Mouse (Mus musculus) thymus, adult 2 months (tissue): ENCODE data around the gene Klf13. TPM values are rescaled to one million over a fixed set of nuclear protein-coding genes. Genes with fewer than 3 reads are reported as not detected.
A peak's percentile ranks its signal among the peaks of the same experiment; 100 is the strongest.

ENCODE experiments used
- DNase-seq: peaks from one replicate; pipeline ENCODE4 v3.0.0; 2021
- H3K27ac ChIP-seq: fragments of 200-500 bp; 2 replicates; pipeline ENCODE4 v1.5.1; 2012; ENCODE audit warnings: low read length, control low read depth; ENCODE audit not compliant: control insufficient read depth, insufficient read depth
- H3K27me3 ChIP-seq: fragments of 200-500 bp; 2 replicates; pipeline ENCODE4 v1.6.1; 2012; ENCODE audit warnings: mild to moderate bottlenecking, low read length, moderate library complexity, mixed read lengths; ENCODE audit not compliant: control insufficient read depth, insufficient read depth
- H3K36me3 ChIP-seq: fragments of 200-500 bp; 2 replicates; pipeline ENCODE4 v1.6.1; 2012; ENCODE audit warnings: mild to moderate bottlenecking, low read length, moderate library complexity; ENCODE audit not compliant: control insufficient read depth, insufficient read depth
- H3K4me1 ChIP-seq: fragments of 200-500 bp; replicated peaks from 2 replicates; pipeline ENCODE4 v1.6.1; 2012; ENCODE audit warnings: low read length; ENCODE audit not compliant: control insufficient read depth, insufficient read depth
- H3K4me3 ChIP-seq: fragments of 200-500 bp; 2 replicates; pipeline ENCODE4 v1.5.1; 2012; ENCODE audit warnings: mild to moderate bottlenecking, low read length, control low read depth, moderate library complexity; ENCODE audit not compliant: control insufficient read depth, insufficient read depth
- CTCF ChIP-seq: fragments of 200-500 bp; IDR thresholded peaks from 2 replicates; pipeline ENCODE4 v1.5.1; 2012; ENCODE audit warnings: mild to moderate bottlenecking, control low read depth, low read length, moderate library complexity, borderline replicate concordance; ENCODE audit not compliant: control insufficient read depth, poor library complexity, insufficient read depth; ENCODE audit errors: extremely low read depth
- POLR2A ChIP-seq: fragments of 200-500 bp; IDR thresholded peaks from 2 replicates; pipeline ENCODE4 v1.6.1; 2012; ENCODE audit warnings: mild to moderate bottlenecking, low read length, control low read depth, moderate library complexity; ENCODE audit not compliant: control insufficient read depth, poor library complexity, insufficient read depth; ENCODE audit errors: extremely low read depth
- WGBS: fragments of 180-500 bp; shearing (Covaris S2); methylation state at CpG from one replicate; pipeline ENCODE4 v1.1.7; 2018; 5-methylcytosine and 5-hydroxymethylcytosine counted together
- polyA plus RNA-seq: library from polyadenylated mRNA; depleted of rRNA; stranded (reverse); fragments of >200 nt; gene quantifications from 2 replicates; pipeline ENCODE4 v1.2.3, GENCODE M21; 2012

The Klf13 gene
- polyA plus RNA-seq, 1 experiment: 172 TPM

- Histone ChIP-seq H3K4me1 (peaks cover 72% of the 10 kb centered on the region), H3K27me3 (no peaks in the 10 kb centered on the region), H3K27ac (no peak overlapping the region), H3K4me3 (no peak overlapping the region), H3K36me3 (0 out of 2 replicates have a peak, but pooled peaks cover 5% of the 10 kb centered on the region)
- no peak for DNase-seq
- TF ChIP-seq POLR2A: no peak
- TF ChIP-seq CTCF: no peak
- 91% methylated on average over 1 of the region's 1 CpGs for WGBS
Observed at GRCm38 (mm10) chr7:63922975-63923374, 15.7 kb downstream of the Klf13 start.

GRCm38 (mm10) chr7:63922571-63922970 is 16.1 kb downstream of the Klf13 start:
- Histone ChIP-seq H3K4me1 (peaks cover 72% of the 10 kb centered on the region), H3K27ac (peak overlapping the region; percentile 46; the same call in 1 of the 2 replicates), H3K27me3 (no peaks in the 10 kb centered on the region), H3K4me3 (no peak overlapping the region), H3K36me3 (0 out of 2 replicates have a peak, but pooled peaks cover 7% of the 10 kb centered on the region)
- TF ChIP-seq POLR2A: no peak
- no peak for TF ChIP-seq CTCF
- WGBS: 64% methylated on average over 2 of the region's 2 CpGs
- DNase-seq: no peak

- DNase-seq: no peak
- TF ChIP-seq POLR2A: no peak
- TF ChIP-seq CTCF: no peak
- no peak overlapping the region for H3K4me3 ChIP-seq
- H3K4me1 ChIP-seq: peaks cover 67% of the 10 kb centered on the region
- H3K27ac ChIP-seq: peak overlapping the region; percentile 53; the same call in 1 of the 2 replicates
- H3K27me3 ChIP-seq: no peaks in the 10 kb centered on the region
- 0 out of 2 replicates have a peak, but pooled peaks cover 8% of the 10 kb centered on the region for H3K36me3 ChIP-seq
- WGBS: 14% methylated on average over 8 of the region's 8 CpGs
Observed at GRCm38 (mm10) chr7:63921909-63922562, 16.7 kb downstream of the Klf13 start.

- DNase-seq: no peak
- WGBS: 87% methylated on average over 12 of the region's 12 CpGs
- H3K4me1 ChIP-seq: peaks cover 60% of the 10 kb centered on the region
- H3K27me3 ChIP-seq: no peaks in the 10 kb centered on the region
- H3K4me3 ChIP-seq: no peak overlapping the region
- H3K27ac ChIP-seq: no peak overlapping the region
- 0 out of 2 replicates have a peak, but pooled peaks cover 8% of the 10 kb centered on the region for H3K36me3 ChIP-seq
- TF ChIP-seq CTCF (no peak), POLR2A (no peak)
Observed at GRCm38 (mm10) chr7:63918771-63919768, 19.6 kb downstream of the Klf13 start.

- Histone ChIP-seq H3K27me3 (no peaks in the 10 kb centered on the region), H3K4me3 (no peak overlapping the region), H3K27ac (no peak overlapping the region), H3K4me1 (peaks cover 67% of the 10 kb centered on the region), H3K36me3 (0 out of 2 replicates have a peak, but pooled peaks cover 8% of the 10 kb centered on the region)
- DNase-seq: no peak
- TF ChIP-seq POLR2A (no peak), CTCF (no peak)
- 61% methylated on average over 6 of the region's 6 CpGs for WGBS
Observed at GRCm38 (mm10) chr7:63917693-63918092, 21.0 kb downstream of the Klf13 start.

GRCm38 (mm10) chr7:63916268-63916907 is 22.3 kb downstream of the Klf13 start, which contains the start of gene E030018B13Rik:
TSS of gene E030018B13Rik (plus strand) at chr7:63916857.
- WGBS: 95% methylated on average over 6 of the region's 6 CpGs
- 0 out of 2 replicates have a peak, but pooled peaks cover 8% of the 10 kb centered on the region for H3K36me3 ChIP-seq
- no peak for DNase-seq
- no peak within 1 kb of the TSS for H3K27ac ChIP-seq
- no peaks in the 10 kb centered on the region for H3K27me3 ChIP-seq
- TF ChIP-seq CTCF (no peak), POLR2A (no peak)
- no peak within 1 kb of the TSS for H3K4me3 ChIP-seq
- H3K4me1 ChIP-seq: peaks cover 69% of the 10 kb centered on the region
